Mouse (Mus musculus): ENCODE data around the gene Duoxa1.
A peak's percentile ranks its signal among the peaks of the same experiment; 100 is the strongest.

DNA sequence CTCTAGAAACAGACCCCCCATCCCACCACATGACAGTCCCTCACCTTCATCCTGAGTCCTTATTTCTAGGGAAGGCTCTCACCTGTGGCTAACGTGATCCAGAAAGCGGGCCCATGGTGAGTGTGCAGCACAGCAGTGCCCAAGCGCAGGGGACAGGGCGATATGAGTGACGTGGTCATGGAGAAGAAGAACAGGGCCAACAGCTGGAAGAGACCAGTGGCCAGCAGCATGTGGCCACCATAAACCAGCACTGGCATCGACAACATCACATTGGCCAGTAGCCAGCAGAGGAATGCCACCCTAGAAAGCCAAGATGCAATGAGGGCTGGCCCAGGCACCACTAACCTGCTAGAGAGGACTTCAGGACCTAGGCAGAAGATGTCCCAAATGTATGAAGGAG is 9.0 kb downstream of the Duoxa1 start:
- no peak for TF ChIP-seq CTCF (IDR thresholded peaks at IDR 0.05; ENCODE audit: control insufficient read depth, insufficient read depth, insufficient read length)
- TF ChIP-seq MAX (IDR thresholded peaks at IDR 0.05): no peak
- TF ChIP-seq MYOD1 (IDR thresholded peaks at IDR 0.05; ENCODE audit: control insufficient read depth, insufficient read length, low read depth): peak; percentile 15
- TF ChIP-seq USF1 (IDR thresholded peaks at IDR 0.05; ENCODE audit: low read depth): no peak

Data from C2C12 (cell line).